Mouse (Mus musculus) cerebellum, postnatal 36 days (tissue): Measurements from ENCODE around the gene Eef1a2.
A peak's percentile ranks its signal among the peaks of the same experiment; 100 is the strongest.
"Not testable (repeated sequence)": the region's sequence is repeated elsewhere in the genome, so short reads cannot be mapped to it uniquely, and the experiment has no call there.

Experiments
- DNase-seq, 2 experiments: peaks; one replicate each; pipeline ENCODE4 v3.0.0; 2021 to 2022; ENCODE audit warnings: mixed read lengths in 2 of 2

The Eef1a2 gene

GRCm38 (mm10) chr2:181156248-181157121, at the start of gene Eef1a2:
Eef1a2 (minus strand) TSS chr2:181157014.
- DNase-seq: peak; percentile 87

- no peak for DNase-seq
Measured at GRCm38 (mm10) chr2:181206118-181206517, 49.3 kb upstream of the Eef1a2 start.

GRCm38 (mm10) chr2:181205678-181206077, 48.9 kb upstream of the Eef1a2 start:
- no peak for DNase-seq

- DNase-seq: no peak
Measured at GRCm38 (mm10) chr2:181202886-181203285, 46.1 kb upstream of the Eef1a2 start.

- DNase-seq: no peak
Measured at GRCm38 (mm10) chr2:181202422-181202821, 45.6 kb upstream of the Eef1a2 start, which contains the start of gene Ptk6. Ptk6 (minus strand) TSS chr2:181202789.

- DNase-seq: no peak
Measured at GRCm38 (mm10) chr2:181201606-181202005, 44.8 kb upstream of the Eef1a2 start.

- DNase-seq: no peak
Measured at GRCm38 (mm10) chr2:181196628-181197300, 40.0 kb upstream of the Eef1a2 start.

GRCm38 (mm10) chr2:181193044-181193443, 36.2 kb upstream of the Eef1a2 start:
- no peak for DNase-seq

GRCm38 (mm10) chr2:181191936-181192335, 35.1 kb upstream of the Eef1a2 start:
- DNase-seq: no peak

- not testable (repeated sequence) for DNase-seq
Measured at GRCm38 (mm10) chr2:181191385-181191784, 34.6 kb upstream of the Eef1a2 start.

- DNase-seq: no peak
Measured at GRCm38 (mm10) chr2:181189321-181189720, 32.5 kb upstream of the Eef1a2 start.

GRCm38 (mm10) chr2:181188681-181189080, 31.9 kb upstream of the Eef1a2 start:
- DNase-seq: no peak

GRCm38 (mm10) chr2:181187121-181188000, 30.5 kb upstream of the Eef1a2 start, which contains the start of gene Ppdpf:
Ppdpf (plus strand) TSS chr2:181187247.
- peak; percentile 80 to 84 for DNase-seq

- peak; percentile 91 to 93 for DNase-seq
Measured at GRCm38 (mm10) chr2:181186635-181187034, 29.8 kb upstream of the Eef1a2 start.

GRCm38 (mm10) chr2:181180898-181181297, 24.1 kb upstream of the Eef1a2 start:
- no peak for DNase-seq

- DNase-seq: no peak
Measured at GRCm38 (mm10) chr2:181178471-181178870, 21.7 kb upstream of the Eef1a2 start.

- no peak for DNase-seq
Measured at GRCm38 (mm10) chr2:181178015-181178414, 21.2 kb upstream of the Eef1a2 start.

- no peak for DNase-seq
Measured at GRCm38 (mm10) chr2:181174646-181175045, 17.8 kb upstream of the Eef1a2 start.

- no peak for DNase-seq
Measured at GRCm38 (mm10) chr2:181166469-181166868, 9.7 kb upstream of the Eef1a2 start.

GRCm38 (mm10) chr2:181160821-181161220, 4.0 kb upstream of the Eef1a2 start:
- no peak for DNase-seq

- peak; percentile 69 for DNase-seq
Measured at GRCm38 (mm10) chr2:181159771-181160170, 3.0 kb upstream of the Eef1a2 start.

GRCm38 (mm10) chr2:181159091-181159514, 2.3 kb upstream of the Eef1a2 start:
- DNase-seq: peak; percentile 87 to 92

- no peak for DNase-seq
Measured at GRCm38 (mm10) chr2:181158471-181158870, 1.7 kb upstream of the Eef1a2 start.
